Mouse (Mus musculus): ENCODE data around the gene Foxc2.
A peak's percentile ranks its signal among the peaks of the same experiment; 100 is the strongest.

Foxc2 gene

DNA sequence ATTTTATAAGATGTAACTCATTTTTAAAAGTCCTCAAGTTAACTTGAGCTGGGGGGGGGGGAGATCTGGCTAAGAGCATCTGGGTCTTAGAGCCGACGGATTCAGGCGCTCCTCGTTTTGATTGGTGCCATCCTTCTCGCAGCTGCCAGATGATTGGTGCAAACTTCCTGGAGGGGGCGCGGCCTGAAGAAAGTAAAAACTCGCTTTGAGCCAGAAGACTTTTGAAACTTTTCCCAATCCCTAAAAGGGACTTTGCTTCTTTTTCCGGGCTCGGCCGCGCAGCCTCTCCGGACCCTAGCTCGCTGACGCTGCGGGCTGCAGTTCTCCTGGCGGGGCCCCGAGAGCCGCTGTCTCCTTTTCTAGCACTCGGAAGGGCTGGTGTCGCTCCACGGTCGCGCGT lies at the start of gene Foxc2:
Foxc2 (plus strand) TSS at position 224 of the 400 bp plus-strand sequence.
- peak; percentile 97 for DNase-seq (ENCODE audit: low read depth)

DNA sequence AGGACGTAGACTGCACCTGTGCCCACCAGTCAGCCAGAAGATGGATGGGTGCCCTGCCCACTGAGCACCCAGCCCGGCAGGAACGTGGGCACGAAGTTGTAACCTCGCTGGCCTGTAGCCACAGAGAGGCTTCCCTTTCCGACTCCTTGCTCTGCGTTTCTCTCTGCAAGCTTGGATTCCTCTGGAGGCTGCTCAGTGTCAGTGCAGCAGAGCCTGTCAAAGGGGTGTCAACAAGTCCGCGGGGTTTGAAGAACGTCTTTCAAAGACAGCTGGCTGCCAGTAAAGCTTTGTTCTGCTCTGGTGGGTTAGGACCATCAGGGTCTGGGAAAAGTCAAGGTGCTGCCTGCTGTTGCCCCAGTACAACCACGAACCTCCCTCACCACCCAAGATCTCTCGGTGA lies 44.5 kb upstream of the Foxc2 start:
- DNase-seq (ENCODE audit: low read depth) = no peak

DNA sequence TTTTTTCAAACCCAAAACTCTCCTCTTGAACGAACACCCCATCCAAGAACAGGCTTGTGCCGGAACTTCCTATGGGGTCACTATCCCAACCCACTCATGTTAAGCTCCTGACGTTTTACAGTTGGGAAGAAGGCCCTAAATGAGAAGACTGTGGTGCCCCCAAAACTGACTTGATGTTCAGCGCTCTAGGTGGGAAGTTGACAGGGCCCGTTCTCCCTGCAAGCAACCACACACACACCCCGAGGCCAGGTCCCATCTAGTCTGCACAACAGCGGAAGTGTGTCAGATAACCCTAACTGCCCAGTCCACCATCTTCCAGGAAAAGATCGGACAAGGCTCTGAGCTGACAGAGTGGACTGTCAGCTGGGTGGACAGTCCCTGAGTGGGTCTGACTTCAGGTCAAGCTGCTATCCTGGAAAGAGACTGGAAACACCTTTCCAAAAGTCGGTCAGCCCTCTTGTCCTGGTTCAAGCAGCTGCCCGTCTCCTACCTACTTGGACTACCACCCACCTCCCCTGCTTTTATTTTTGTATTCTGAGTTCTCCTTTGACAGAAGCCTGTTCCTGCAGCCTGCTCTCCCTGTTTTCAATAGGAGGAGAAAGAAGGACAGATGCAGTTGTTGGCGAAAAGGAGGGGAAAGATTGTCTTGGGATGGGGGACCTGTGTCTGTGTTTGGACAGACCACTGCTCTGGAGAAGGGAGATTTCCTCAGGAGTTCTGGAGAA lies 43.4 kb upstream of the Foxc2 start:
- DNase-seq (ENCODE audit: low read depth) = no peak

DNA sequence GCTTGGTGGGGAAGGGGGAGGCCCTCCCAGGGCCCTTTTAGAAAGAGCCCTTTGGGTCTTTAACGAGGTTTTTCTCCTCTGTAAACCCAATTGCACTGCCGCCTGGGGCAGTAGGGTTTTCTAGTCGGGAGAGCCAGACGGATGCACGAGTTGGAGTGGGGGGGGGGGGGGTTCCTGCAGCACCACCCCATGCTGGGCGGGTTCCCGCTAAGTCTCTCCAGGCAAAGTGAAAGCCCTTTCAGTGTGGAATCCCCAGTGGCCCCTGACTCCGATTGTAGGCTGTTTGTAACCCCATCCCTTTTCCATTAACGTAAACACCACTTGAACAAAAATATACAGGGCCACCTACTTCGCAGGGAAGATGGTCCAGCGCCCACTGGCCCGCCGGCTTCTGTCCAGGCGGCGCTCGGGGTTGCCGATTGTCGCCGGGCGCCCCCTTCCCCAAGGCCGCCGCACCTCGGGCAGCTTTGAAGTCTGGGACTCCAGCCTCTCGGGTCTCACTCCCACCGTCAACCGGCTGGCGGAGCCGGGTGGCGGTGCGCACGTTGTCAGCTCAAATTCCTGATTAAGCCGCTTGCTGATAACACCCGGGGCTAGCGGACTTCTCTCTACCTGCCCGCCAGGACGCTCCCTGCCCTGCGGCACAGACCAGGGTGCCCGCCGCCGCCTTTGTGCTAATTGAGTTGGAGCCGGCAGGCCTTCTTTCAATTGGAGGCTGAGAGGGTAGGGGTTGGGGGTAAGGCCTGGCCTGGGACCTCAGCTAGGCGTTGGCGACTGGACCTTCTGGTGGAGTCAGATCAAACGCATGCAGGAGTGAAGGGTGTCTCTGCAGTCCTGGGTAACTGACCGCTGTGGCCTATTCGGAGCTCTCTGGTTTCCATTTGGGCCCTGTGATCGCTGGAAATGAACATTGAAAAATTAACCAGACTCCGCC lies 42.5 kb upstream of the Foxc2 start:
- no peak for DNase-seq (ENCODE audit: low read depth)

DNA sequence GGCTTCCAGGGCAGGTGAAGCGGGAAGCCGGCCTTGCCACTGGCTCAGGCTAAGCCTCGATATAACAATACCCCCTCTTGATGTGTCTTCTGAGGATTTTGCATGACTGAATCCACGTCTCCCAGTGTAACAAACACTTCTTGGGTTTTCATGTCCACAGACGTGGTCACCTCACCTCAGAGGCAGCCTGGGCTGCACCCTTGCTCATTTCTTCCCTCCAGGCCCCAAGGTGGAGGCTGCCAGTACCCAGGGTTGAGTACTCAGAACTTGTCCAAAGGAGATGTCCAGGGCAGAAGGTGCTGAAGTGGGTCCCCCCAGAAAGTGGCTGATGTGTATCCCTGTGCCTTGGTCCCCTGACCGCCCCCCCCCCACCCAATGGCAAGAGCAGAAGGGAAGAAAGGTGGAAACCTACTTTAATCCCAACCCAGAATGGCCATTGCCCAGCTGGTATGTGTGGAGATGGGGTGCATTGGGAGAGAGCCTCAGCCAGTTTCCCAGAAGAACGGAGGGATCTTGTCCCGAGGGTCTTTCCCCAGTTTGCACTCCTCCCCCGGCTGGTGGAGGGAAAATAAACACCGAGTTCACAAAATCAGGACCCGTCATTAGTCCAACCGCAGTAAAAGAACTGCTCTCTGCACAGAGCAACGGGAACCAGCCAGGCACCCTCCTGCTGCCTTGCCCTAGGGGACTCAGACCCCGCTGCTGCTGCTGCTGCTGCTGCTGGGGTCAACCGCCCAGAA lies 41.7 kb upstream of the Foxc2 start:
- DNase-seq (ENCODE audit: low read depth) = no peak

DNA sequence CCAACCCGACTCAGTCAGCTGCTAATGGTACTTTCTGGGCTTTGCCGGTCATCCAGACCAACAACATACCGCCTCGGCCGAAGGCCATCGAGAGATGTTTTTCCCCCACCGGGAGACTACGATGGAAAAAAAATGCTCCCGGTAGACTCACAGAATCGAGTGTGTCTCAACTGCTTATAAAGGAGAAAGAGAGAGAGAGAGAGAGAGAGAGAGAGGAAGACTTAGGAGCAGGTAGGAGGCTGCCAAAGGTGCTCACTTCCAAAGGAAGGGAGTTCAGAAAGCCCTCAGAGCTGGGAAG lies 41.2 kb upstream of the Foxc2 start:
- no peak for DNase-seq (ENCODE audit: low read depth)

DNA sequence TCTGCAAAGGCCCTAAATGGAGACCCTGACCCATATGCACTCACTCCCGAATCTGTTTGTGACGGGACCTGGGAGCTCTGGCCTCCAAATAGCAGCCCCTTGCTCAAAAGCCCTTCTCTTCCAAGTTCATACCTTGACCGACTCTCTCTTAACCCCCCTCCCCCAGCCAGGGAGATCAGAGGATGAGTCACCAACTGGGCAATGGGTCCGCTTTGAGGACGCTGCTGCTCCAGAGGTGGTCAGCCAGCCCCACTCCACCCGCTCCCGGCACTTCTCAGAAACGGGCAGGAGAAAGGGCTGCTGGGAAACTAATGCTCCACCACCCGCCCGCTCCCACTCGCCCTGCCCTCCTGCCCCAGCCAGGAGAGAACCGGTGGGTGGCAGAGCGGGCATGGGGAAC lies 40.0 kb upstream of the Foxc2 start:
- no peak for DNase-seq (ENCODE audit: low read depth)

DNA sequence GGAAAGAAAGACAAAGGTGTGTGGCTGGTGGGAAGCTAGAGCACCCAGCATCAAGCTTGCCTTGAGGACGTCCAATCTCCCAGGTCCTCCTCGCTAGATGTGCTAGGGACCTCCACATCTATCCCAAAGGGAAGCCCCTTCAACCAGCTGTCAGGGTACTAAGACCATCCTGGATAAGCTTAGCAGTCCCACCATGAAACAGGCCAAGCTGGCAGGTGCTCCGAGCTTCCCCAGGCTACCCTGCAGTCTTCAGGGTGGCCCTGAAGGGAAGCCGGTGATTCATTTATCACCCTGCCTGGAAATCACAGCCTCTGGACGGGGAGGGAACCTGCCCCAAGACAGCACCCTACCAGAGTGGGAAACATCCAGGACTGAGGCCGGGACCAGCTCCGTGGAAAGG lies 39.4 kb upstream of the Foxc2 start:
- no peak for DNase-seq (ENCODE audit: low read depth)

DNA sequence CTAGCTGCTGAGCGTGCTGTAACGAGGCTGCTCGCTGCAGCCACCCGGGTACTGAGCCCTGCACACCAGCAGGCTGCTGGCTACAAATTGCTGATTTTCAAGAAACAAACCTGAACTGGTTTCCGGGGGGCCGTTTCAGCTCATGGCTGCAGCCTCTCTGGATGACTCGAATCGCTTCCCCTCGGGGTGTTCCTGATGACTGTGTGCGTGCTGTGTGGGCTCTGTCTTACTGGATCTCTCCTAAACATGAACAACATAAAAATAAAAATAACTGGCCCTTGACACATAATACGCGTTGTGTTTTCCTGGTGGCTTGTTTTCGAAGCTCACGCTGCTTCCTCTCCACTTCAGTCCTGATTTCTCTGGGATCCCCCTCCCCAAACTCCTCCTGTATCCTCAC lies 37.2 kb upstream of the Foxc2 start:
- DNase-seq (ENCODE audit: low read depth) = no peak

DNA sequence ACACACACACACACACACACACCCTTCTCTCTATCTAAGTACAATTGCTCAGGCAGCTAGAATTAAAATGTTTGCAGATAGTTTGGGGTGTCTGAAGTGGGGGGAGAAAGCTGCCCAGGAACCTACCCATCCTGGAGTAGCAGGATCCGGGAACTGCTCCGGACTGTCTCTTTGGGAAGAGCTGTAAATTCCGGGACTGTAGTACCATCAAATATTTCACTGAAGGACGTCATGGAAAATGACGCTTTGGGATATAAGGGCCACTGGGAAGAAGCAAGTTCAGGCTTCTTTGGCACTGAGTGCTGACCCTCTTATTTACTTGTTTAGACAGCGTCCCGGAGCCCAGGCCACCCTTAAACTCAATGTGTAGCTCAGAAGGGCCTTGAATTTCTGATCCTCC lies 36.8 kb upstream of the Foxc2 start:
- DNase-seq (ENCODE audit: low read depth) = no peak

DNA sequence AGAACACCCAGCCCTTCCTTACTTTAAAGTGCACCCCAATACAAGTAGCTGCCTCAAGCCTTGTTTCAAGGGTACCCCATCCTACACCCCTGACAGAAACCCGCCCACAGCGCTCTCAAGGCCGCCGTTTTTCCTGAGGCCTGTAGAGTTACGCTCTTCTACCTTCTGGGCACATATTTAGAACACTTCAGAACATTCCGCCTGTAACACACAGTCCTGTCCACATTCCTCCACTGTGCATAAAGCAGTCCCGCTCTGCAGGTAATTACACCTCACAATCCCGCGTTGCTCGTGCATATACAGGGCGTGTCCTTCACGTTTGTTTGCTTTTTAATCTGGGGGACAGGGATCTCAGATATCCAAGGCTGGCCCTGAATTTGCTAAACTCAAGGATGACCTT lies 36.0 kb upstream of the Foxc2 start:
- DNase-seq (ENCODE audit: low read depth) = no peak

DNA sequence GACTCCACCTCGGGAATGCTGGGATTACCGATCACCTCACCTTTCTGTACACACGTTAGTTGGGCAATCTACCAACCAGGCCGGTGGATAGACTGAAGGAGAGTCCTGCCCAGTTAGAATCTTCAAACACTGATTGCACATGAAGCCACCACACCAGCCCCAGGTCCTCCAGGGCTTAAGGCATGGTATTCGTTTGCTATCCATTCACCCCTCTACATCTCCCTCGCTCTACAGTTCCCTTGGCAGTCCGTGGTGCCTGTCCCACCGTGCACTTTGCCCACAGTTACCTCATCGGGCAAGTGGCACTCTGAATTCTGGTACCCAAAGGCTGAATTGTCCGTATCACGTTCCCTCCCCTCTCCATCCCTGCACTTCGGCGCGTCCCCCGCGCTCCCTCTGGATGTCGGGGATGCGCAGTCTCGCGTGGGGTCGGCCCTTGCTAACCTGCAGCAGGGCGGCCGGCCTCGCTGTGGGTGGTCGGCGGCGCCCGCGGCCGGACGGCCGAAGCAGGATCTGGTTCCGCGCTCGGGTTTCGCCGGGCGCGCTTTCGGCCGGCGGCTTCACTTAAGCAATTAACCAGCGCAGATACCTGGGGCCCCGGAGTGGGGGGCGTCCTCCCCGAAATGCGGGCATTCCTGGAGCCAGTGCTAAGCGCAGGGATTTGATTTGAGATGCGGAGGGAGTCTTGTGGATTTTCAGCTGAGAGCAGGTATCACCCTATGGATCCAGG lies 35.4 kb upstream of the Foxc2 start:
- no peak for DNase-seq (ENCODE audit: low read depth)

DNA sequence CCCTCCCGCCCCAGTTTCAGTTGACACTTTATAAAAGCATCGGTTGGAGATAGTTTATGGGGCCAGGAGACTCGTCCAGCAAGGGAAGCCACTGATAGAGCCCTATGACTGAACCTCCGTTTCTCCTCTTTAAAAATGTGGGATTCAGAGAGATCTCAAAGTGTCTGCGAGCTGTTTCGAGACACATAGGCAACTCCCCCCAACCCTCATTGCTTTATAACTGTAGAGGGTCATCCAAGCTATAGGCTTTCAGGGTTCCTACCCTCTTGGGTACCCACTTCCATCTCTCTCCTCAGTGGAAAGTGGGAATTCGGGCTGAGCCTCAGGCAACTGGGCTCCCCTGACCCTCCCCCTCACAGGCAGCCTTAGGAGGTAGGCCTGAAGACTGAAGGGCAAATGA lies 34.6 kb upstream of the Foxc2 start:
- DNase-seq (ENCODE audit: low read depth) = no peak

DNA sequence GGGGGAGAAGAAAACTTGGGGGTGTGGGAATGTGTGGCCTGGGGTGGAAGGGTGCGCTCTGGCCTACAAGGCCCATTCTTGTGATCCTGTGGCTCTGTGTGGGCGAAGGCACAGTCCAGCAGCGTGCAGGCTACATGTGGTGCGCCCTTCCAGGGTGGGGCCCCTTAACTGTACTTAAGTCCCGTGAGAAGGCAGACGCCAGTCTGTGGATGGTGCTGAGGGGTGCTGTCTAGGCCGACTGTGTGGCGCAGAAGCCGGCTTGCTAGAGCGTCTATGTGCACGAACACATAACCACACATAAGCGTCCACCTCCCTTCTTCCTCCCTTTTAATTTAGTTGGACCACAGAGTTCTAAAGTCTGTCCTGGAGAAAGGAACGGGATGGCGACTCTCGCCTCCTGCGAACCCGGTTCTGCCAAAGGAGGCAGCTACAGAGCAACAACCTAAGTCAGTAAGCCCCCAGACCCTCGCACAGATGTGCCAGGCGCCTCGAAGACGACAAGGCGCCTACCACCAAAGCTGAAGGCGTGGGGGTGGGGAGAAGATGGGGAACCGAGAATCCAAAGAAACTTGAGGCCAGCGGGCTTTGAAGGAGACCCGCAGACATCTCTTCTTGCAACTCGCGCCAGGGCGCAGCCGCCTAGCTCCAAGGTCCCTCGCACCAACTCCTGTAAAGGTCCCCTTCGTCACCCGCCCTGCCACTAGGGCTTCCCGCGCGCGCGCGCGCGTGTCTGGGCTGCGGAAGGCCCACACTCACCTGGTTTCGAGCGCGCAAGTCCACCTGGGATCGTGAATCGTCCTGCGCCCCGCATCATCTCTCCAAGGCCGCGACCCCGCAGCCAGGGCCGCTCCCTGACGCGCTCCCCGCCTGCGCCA lies 33.5 kb upstream of the Foxc2 start:
- DNase-seq (ENCODE audit: low read depth) = no peak

DNA sequence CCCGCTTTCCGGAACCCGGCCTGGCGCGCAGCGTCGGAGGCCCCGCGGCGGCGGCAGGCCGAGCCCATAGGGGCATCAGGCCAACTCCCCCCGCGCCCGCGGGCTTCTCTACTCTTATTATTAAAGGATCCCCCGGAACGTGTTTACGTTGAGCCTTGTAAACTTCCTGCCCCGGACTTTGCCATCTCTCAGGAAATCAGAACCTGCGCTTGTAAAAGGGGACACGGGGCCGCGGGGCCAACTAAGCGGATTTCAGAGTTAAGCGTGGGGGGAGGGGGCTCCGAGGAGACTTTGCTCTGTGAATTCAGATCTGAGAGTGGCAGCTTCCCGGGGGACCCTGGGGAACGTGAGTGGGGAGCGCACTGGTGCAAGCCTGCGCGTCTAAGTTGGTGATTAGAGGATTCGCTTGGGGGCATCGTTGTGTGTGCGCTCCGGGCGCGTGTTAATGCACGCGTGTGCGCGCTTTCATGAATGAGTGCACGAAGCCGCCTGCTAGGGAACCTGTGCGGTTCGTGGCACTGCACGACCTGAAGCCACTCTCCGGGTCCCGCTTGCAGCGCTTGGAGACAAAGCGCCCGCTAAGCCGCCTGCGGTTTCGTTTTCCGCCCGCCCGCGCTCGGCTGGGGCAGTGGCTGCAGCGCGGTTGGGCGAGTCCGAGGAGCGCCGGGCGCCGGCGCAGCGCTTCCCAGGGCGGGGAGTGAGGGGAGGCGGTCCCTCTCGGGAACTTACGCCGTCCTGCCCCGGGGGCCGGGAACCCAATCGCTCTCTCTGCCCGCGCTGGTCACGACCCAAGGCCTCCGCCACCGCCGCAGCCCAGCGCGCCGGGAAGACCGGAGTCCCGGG lies 32.7 kb upstream of the Foxc2 start:
- DNase-seq (ENCODE audit: low read depth) = peak; percentile 81

DNA sequence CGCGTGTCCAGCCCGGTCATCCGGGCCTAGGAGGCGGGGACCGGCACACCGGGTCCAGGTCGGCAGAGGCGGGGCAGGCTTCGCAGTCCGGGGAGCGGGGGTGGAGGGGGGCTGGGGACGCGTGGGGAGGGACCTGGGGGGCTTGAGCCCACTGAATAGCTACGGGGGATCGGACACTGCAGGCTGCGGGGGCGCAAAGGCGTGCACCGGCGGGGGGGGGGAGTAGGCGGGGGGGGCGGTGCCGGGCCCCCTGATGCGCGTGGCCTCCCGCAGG lies 32.1 kb upstream of the Foxc2 start:
- no peak for DNase-seq (ENCODE audit: low read depth)

DNA sequence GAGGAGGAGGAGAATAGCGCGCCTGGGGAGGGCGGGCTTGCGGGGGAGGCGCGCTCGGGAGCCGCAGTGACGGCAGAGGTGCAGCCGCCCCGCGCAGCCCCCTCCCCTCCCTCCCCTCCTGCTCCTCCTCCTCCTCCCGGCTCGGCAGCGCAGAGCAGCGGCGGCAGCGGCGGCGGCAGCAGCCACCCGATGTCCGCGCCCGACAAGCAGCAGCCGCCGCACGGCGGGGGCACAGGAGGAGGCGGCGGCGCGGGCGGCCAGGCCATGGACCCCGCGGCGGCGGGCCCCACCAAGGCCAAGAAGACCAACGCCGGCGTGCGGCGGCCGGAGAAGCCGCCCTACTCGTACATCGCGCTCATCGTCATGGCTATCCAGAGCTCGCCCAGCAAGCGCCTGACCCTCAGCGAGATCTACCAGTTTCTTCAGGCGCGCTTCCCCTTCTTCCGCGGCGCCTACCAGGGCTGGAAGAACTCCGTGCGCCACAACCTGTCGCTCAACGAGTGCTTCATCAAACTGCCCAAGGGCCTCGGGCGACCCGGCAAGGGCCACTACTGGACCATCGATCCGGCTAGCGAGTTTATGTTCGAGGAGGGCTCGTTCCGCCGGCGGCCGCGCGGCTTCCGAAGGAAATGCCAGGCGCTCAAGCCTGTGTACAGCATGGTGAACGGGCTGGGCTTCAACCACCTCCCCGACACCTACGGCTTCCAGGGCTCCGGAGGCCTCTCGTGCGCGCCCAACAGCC lies 31.6 kb upstream of the Foxc2 start, which contains the start of gene Foxf1:
Foxf1 (plus strand) TSS at position 177 of the 742 bp plus-strand sequence.
- peak; percentile 55 for DNase-seq (ENCODE audit: low read depth)

DNA sequence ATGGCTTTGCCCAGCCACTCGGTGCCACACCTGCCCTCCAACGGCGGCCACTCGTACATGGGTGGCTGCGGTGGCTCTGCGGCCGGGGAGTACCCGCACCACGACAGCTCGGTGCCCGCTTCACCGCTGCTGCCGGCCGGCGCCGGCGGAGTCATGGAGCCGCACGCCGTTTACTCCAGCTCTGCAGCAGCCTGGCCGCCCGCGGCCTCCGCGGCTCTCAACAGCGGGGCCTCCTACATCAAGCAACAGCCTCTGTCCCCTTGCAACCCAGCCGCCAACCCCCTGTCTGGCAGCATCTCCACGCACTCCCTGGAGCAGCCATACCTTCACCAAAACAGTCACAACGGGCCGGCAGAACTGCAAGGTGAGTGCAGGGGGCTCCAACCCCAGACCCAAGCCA lies 31.0 kb upstream of the Foxc2 start:
- no peak for DNase-seq (ENCODE audit: low read depth)

DNA sequence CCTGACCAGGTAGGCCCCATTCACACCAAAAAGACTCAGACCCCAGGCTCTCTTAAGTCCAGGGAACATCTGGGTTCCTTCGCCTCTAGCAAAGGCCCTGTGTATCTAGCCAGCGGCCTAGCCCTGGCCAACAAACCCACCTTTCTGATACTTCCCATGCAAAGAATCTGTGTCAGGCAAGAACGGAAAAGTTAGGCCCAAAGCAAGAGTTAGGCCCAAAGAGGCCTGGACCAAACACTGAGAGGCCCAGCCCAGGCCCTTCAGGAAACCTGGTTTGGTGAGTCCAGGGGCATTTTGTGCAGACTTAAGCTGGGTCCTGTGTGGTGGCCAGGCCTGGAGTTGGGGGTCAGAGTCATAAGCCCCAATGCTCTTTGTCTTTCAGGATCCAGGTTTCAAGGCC lies 30.4 kb upstream of the Foxc2 start:
- DNase-seq (ENCODE audit: low read depth) = no peak

Measured in NIH3T3 (cell line).